In the genomic region with DNA sequence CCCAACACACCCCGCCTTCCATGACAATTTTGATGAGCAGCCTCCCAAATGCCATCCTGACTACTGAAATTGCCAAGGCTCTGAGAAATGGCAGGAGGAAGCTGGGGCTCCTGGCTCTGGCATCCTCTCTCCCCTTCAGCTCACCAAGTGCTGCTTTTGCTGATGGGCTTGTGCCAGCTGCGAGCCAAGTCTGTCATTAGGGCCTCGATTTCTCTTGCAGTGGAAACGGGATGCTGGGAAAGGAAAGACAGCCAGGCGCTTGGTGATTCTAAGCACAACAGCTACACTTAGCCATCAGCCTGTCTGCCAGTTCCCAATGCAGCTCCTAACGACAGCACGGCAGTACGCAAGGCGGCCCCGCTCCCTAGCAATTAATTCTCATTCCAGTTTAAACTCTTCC, we compare ENCODE assay signal across 17 mouse cellular contexts. TPM values are rescaled to one million over a fixed set of nuclear protein-coding genes. Genes with fewer than 3 reads are reported as not detected.
DNase-seq lines count a peak whose midpoint lies in the region; ATAC-seq and TF ChIP-seq lines count a peak whose summit lies in the region.
"Had no signal": no experiment of that assay in that cellular context is flagged by ENCODE, and none has a peak within 500 bp of the region (broad histone marks: within the 10 kb centered on the region; RNA-seq: fewer than 3 reads in every experiment).

No protein-coding gene starts in this region.

- peak; percentile 87 for ATAC-seq in forebrain, postnatal 0 days

- H3K4me3 ChIP-seq in forebrain, postnatal 0 days (ENCODE audit: low read depth, low read length): no peak overlapping the region
- H3K4me3 ChIP-seq in kidney, adult 2 months (ENCODE audit: insufficient read depth, low read depth, low read length): no peak overlapping the region
- H3K4me3 ChIP-seq: lung, embryonic 15.5 days; midbrain, embryonic 12.5 days had no signal

- H3K4me2 ChIP-seq in forebrain, postnatal 0 days (ENCODE audit: low read depth): no peak overlapping the region
- H3K4me2 ChIP-seq: lung, embryonic 15.5 days; midbrain, embryonic 12.5 days had no signal

- 16% methylated on average over 10 of the region's 10 CpGs for WGBS in forebrain, postnatal 0 days
- WGBS in kidney, adult 2 months: 69% methylated on average over 10 of the region's 10 CpGs

- 0 out of 2 replicates have a peak, but pooled peaks have one; percentile 12 for TF ChIP-seq CTCF in forebrain, postnatal 0 days (IDR thresholded peaks at IDR 0.05; ENCODE audit: low read depth)
- TF ChIP-seq CTCF in kidney, adult 2 months (conservative IDR thresholded peaks at IDR 0.05; ENCODE audit: insufficient read depth, insufficient read length, low read depth, low read length): no peak

- no peaks in the 10 kb centered on the region for H3K27me3 ChIP-seq in forebrain, postnatal 0 days (ENCODE audit: insufficient read depth, low read length)
- H3K27me3 ChIP-seq in kidney, adult 2 months (replicated peaks; ENCODE audit: control insufficient read depth, insufficient read depth, low read length): no peaks in the 10 kb centered on the region
- H3K27me3 ChIP-seq: lung, embryonic 15.5 days had no signal

- no peaks in the 10 kb centered on the region for H3K36me3 ChIP-seq in forebrain, postnatal 0 days (ENCODE audit: insufficient read depth)
- no peaks in the 10 kb centered on the region for H3K36me3 ChIP-seq in kidney, adult 2 months (ENCODE audit: control insufficient read depth, insufficient read depth, low read length)
- H3K36me3 ChIP-seq: lung, embryonic 15.5 days; midbrain, embryonic 12.5 days had no signal

- peaks cover 20% of the 10 kb centered on the region; the same call in 1 of the 2 replicates for H3K4me1 ChIP-seq in forebrain, postnatal 0 days (ENCODE audit: insufficient read depth)
- no peaks in the 10 kb centered on the region for H3K4me1 ChIP-seq in kidney, adult 2 months (ENCODE audit: control insufficient read depth, insufficient read depth, low read length)
- H3K4me1 ChIP-seq: lung, embryonic 15.5 days had no signal

- no peaks in the 10 kb centered on the region for H3K9me3 ChIP-seq in forebrain, postnatal 0 days (ENCODE audit: low read length)
- H3K9me3 ChIP-seq: lung, embryonic 15.5 days; midbrain, embryonic 12.5 days had no signal

- peak overlapping the region; percentile 14; the same call in 1 of the 2 replicates for H3K9ac ChIP-seq in forebrain, postnatal 0 days
- H3K9ac ChIP-seq: lung, embryonic 15.5 days; midbrain, embryonic 12.5 days had no signal

- no peak for TF ChIP-seq POLR2A in kidney, adult 2 months (IDR thresholded peaks at IDR 0.05; ENCODE audit: low read depth, low read length)

- DNase-seq in layer of hippocampus, adult 11-12 months (ENCODE audit: low spot score): peak; percentile 47
- no peak for DNase-seq in layer of hippocampus, adult 9-10 months (ENCODE audit: low spot score)
- DNase-seq in forebrain, postnatal 0 days: peak; percentile 81
- DNase-seq in layer of hippocampus, adult 8-10 months (ENCODE audit: low spot score in 2 of 2): peak; percentile 63 to 68
- DNase-seq in right cerebral cortex, adult 2 months (ENCODE audit: low spot score in 2 of 2): peak; percentile 49 to 50
- no peak for DNase-seq in spleen, adult 12 weeks (ENCODE audit: low spot score)
- no peak for DNase-seq in kidney, adult 2 months
- no peak for DNase-seq in thymus, postnatal 4 days
- DNase-seq: adrenal gland, postnatal 25 days; cerebellum, adult 9-10 months; thymus, postnatal 36 days had no signal

- peak overlapping the region; percentile 10; the same call in 1 of the 2 replicates for H3K27ac ChIP-seq in forebrain, postnatal 0 days (ENCODE audit: low read depth, low read length)
- no peak overlapping the region for H3K27ac ChIP-seq in kidney, adult 2 months (ENCODE audit: insufficient read depth, low read depth, low read length)
- H3K27ac ChIP-seq: kidney, postnatal 0 days; lung, embryonic 15.5 days; midbrain, embryonic 12.5 days had no signal

RNA-seq across cellular contexts. Expression of a gene that starts 26.6 kb away (rescaled TPM):
- 13.2 and 17.3 TPM in 2 replicates for total RNA-seq in forebrain, postnatal 0 days (2014; rRNA removed)
- polyA plus RNA-seq in forebrain, postnatal 0 days (2015; fragmentation: Nextera tagmentation; extraction: Ambion mirVana): 4.1 and 6.1 TPM in 2 replicates
- 10 to 100 TPM; 27.2 to 39.2 (median 31.9) TPM for total RNA-seq in layer of hippocampus, adult 8-10 months (2022)
- 0.03 TPM in 2 replicates for polyA plus RNA-seq in kidney, adult 2 months (2012; rRNA removed)
- total RNA-seq: CH12.LX; granulocyte monocyte progenitor cell, adult 5-6 weeks; heart, postnatal 25 days had no signal

Comparison
In these comparisons a context has a peak if more than half of its experiments do, and no peak if none do; other contexts are left out.
1. DNase-seq: peak in layer of hippocampus, adult 11-12 months (single experiment), forebrain, postnatal 0 days (single experiment), layer of hippocampus, adult 8-10 months (2 of 2) and right cerebral cortex, adult 2 months (2 of 2); none in layer of hippocampus, adult 9-10 months (single experiment), spleen, adult 12 weeks (single experiment), kidney, adult 2 months (single experiment) and thymus, postnatal 4 days (single experiment).